Mouse (Mus musculus) kidney, embryonic 14.5 days (tissue): ENCODE measurements around the gene Pip4k2b. TPM values are rescaled to one million over a fixed set of nuclear protein-coding genes. Genes with fewer than 3 reads are reported as not detected.

Experiments
- microRNA-seq: library from miRNA; unstranded; fragments of <30 nt; microRNA quantifications from one replicate; pipeline ENCODE4, GENCODE M21; 2016
- polyA plus RNA-seq: library from polyadenylated mRNA; unstranded; fragments of >200 nt; fragmentation: Nextera tagmentation; extraction: Ambion mirVana; gene quantifications from 2 replicates; pipeline ENCODE4 v1.2.1, GENCODE M21; 2014

Gene Pip4k2b
- polyA plus RNA-seq, 1 experiment from 2014 or later, result 1.9 TPM

Small RNA genes within 50 kb of the gene (microRNA-seq; reads per million reads assigned to microRNA genes)
- gene Mir6927 (0.63 reads per million), gene Mir8102 (not detected)

Other genes starting within 250 kb of the Pip4k2b start
- 0.15 and 0.69 TPM in 2 replicates for gene 4933428G20Rik, start 244.4 kb downstream of the Pip4k2b start, polyA plus RNA-seq
- 0.97 and 1.1 TPM in 2 replicates for gene Srcin1, start 168.5 kb downstream of the Pip4k2b start, polyA plus RNA-seq
- gene Epop, start 115.0 kb downstream of the Pip4k2b start, polyA plus RNA-seq, result 6.3 and 6.9 TPM in 2 replicates
- gene Mllt6, start 81.3 kb downstream of the Pip4k2b start, polyA plus RNA-seq, result 5.7 and 10.0 TPM in 2 replicates
- gene Cisd3, start 58.9 kb downstream of the Pip4k2b start, polyA plus RNA-seq, result 30.5 and 34.2 TPM in 2 replicates
- gene Pcgf2, start 44.2 kb downstream of the Pip4k2b start, polyA plus RNA-seq, result 19.3 and 23.1 TPM in 2 replicates
- gene Psmb3, start 41.3 kb downstream of the Pip4k2b start, polyA plus RNA-seq, result 525 and 539 TPM in 2 replicates
- 12.6 and 13.7 TPM in 2 replicates for gene Cwc25, start 21.9 kb upstream of the Pip4k2b start, polyA plus RNA-seq
- 0.56 TPM in 1 of 2 replicates, not detected in the other for gene 1700001P01Rik, start 31.2 kb upstream of the Pip4k2b start, polyA plus RNA-seq
- 695 and 947 TPM in 2 replicates for gene Rpl23, start 37.7 kb upstream of the Pip4k2b start, polyA plus RNA-seq
- gene Lasp1, start 54.3 kb upstream of the Pip4k2b start, polyA plus RNA-seq, result 46.9 and 57.2 TPM in 2 replicates
- gene B230217C12Rik, start 96.1 kb upstream of the Pip4k2b start, polyA plus RNA-seq, result 8.6 and 11.3 TPM in 2 replicates
- gene Fbxo47, start 139.4 kb upstream of the Pip4k2b start, polyA plus RNA-seq, result 0.33 and 0.47 TPM in 2 replicates
- 0.69 and 1.7 TPM in 2 replicates for gene Plxdc1, start 241.7 kb upstream of the Pip4k2b start, polyA plus RNA-seq